Mouse (Mus musculus) cerebellum, postnatal 36 days (tissue): ENCODE data around the gene Gm3417.
A peak's percentile ranks its signal among the peaks of the same experiment; 100 is the strongest.
"Not testable (repeated sequence)": the region's sequence is repeated elsewhere in the genome, so short reads cannot be mapped to it uniquely, and the experiment has no call there.

ENCODE experiments used
- DNase-seq, 2 experiments: peaks; one replicate each; pipeline ENCODE4 v3.0.0; 2021 to 2022; ENCODE audit warnings: mixed read lengths in 2 of 2

The Gm3417 gene

DNA sequence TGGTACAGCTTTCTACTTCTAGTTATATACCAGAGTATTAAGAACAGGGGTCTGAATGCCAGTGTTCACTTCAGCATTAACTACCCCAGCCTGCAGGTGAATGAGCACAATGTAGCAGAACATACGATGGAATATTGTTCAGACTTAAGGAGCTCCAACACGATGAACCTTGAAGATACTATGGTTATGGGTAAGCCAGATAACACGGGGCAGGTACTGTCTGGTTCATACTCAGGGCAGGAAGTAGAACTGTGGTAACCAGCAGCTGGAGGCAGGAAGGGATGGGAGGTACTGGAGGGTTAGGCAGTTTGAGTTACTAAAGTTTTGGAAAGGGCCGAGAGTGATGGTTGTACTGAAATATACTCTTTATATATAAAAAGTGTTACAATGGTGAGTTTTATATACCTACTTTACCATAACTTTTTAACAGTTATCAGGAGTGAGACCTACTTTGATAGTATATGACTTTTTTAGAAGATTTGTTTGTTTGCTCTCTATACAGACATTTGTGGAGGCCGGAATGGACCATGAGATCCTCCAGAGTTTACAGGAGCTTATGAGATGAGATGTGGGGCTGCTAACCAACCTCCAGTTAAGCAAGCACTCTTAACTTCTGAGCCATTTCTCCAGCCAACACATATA lies 19.8 kb downstream of the Gm3417 start:
- DNase-seq = no peak

DNA sequence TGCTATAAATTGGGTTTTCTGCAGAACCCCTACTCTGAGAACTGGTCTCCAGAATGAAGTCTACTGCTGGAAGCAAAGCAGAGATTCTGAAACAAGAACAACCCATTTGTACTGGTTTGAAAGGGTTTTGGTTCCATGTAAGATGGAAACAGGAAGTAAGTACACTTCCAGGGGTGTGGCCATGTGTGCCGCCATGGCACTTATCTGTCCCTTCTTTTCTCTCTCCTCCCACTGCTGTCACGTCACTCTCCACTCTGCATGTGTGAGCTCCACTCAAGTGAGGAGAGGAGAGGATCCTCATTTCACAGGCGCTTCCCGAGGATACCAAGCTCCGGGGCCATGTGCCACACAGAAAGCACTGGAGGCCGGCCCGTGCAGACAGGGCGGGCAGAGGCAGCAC lies 25.1 kb downstream of the Gm3417 start:
- DNase-seq = no peak

DNA sequence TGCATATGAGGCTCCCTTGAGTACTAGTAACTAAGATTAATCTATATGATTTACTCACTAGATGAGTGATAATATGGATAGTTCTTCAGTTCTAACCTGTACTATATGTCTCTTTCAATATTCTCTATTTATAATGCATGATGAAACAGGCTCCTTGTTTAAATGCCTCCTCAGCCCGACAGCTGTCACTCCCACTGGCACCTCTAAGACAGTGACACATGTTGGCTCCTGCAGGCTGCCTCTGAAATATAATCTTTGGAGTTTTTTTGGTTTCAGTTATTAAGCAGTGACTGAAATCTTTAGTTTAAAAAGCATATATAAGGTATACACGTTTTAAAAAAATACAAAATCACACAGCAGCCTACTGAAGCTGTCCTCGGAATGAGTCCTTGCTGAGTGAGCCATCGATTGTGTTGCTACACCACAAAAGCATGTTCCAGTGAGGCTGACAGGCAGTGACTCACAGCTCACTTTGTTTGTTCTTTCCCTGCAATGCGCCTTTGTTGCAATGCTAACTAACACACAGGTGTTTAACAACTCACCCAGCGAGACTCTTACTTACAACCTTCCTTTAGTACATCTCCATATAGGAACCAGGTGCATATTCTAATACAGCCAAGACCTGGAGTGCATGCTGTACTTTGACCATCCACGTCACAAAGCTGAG lies 29.3 kb downstream of the Gm3417 start:
- DNase-seq = no peak

DNA sequence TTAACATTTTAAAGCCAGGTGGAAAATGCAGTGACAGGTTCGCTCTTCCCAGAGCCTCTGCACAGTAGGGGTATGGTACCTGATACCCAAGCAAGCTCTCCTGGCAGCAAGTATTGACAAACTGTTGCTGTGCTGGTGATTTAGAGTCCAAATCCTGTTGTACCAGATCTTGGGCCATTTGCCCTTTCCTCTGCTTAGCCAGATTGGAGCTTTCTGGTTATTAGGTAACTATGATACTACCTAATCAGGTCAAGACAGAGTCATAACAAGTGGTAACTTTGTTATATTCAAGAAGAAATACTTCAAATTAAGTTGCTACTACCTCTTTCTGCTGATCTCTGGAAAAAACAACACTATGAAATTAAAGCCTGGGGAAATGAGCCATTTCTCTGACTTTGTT lies 34.0 kb downstream of the Gm3417 start:
- no peak for DNase-seq

DNA sequence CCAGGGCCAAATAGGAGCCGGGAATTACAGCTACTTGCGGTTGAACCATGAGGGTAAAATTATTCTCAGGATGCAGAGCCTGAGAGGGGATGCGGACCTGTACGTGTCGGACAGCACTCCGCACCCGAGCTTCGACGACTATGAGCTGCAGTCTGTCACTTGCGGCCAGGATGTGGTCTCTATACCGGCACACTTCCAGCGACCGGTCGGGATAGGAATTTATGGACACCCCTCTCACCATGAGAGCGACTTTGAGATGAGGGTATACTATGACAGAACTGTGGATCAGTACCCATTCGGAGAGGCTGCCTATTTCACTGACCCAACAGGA lies 34.9 kb downstream of the Gm3417 start:
- DNase-seq = no peak

DNA sequence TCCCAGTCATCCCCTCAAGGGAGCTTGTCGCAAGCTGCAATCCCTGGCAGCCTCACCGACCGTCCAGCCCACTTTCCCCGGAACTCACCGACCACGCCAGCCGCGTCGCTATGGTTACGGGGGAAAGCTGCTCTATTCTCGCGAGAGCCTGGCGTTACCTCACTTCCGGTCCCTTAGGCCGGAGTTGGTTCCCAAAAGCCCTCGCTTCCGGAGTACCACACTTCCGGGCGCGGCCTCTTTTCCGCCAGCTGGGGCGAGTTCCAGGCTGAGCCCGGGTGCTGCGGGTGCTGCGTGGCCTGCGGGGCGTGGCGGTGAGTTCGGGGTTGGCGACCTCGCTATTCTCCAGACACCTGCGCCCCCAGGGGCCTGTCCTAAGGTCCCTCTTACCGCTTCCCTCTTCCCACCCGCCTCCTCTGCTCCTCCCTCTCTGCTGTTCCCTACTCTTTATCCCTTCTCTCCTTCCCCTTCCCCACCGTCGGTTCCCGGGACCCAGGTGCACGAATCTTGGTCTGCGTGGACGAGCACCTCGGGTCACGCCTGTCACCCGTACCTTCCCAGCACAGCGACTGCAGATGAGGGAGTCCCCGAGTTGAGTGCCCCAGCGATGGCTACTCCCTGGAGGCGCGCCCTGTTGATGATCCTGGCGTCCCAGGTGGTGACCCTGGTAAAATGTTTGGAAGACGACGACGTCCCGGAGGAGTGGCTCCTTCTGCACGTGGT lies 35.4 kb downstream of the Gm3417 start, which contains the start of the genes Wdr27 and 1600012H06Rik:
Gene Wdr27 (minus strand): TSS at position 150 of the 720 bp plus-strand sequence.
Gene 1600012H06Rik (plus strand): TSS at position 176 of the 720 bp plus-strand sequence.
- peak; percentile 97 for DNase-seq

DNA sequence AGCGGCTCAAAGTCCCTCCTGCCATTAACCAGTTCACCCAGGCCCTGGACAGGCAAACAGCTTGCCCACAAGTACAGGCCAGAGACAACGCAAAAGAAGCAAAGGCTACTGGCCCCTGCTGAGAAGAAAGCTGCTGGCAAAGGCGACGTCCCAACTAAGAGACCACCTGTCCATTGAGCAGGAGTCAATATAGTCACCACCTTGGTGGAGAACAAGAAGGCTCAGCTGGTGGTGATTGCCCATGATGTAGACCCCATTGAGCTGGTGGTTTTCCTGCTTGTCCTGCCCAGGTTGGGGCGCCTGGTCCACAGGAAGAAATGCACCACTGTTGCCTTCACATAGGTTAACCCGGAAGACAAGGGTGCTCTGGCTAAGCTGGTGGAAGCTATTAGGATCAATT lies 36.4 kb downstream of the Gm3417 start:
- peak in 1 of 2 experiments; percentile 5 for DNase-seq

DNA sequence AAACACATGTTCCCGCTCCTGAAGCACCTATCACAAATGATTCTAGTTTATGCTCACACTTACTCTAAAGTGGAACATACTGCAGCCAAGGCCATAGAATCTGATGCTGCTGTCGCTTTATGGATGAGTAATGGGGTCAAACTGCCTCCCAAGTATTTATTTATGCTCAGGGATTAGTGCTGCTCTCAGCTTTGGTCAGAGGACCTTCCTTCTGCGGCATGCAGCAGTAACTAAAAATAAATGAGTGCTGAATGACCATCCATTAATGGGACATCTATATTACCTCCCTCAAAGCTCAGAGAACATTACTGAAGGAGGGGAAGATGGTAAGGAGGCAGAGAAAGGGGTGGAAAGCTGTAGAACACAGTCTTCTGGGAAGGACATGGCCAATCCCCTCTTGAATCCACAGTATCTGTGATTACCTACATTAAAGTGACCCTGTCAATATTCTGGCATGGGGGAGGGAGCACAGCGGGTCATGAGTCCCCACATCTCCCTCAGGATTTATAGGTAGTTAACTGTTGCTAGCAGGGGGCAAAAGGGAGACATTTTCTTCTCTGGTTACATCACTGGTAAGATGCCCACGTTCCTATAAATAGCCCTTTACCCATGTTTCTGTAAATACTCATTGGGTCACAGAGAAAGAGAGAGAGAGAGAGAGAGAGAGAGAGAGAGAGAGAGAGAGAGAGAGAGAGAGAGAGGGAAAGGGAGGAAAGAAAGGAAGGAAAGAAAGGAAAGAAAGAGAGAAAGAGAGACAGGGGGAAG lies 42.6 kb downstream of the Gm3417 start:
- DNase-seq = no peak

DNA sequence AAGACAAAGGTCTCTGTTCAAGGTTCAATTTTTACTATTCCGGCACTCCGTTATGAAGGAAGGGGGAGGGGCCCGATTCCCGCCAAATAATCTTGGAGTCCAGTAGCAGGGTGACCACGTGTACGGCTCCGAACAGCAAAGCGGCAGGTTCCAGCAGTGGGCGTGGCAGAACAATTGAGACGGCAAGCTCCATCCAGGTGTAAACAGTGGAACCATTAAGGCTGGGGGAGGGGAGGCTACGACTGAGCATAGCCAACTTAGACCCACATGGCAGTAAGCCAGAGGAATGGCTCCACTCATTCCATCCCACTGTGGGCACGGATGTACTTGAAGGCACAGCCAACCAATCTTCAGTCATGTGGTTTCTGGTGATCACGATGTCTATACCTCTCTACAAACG lies 43.3 kb downstream of the Gm3417 start:
- DNase-seq = not testable (repeated sequence)

DNA sequence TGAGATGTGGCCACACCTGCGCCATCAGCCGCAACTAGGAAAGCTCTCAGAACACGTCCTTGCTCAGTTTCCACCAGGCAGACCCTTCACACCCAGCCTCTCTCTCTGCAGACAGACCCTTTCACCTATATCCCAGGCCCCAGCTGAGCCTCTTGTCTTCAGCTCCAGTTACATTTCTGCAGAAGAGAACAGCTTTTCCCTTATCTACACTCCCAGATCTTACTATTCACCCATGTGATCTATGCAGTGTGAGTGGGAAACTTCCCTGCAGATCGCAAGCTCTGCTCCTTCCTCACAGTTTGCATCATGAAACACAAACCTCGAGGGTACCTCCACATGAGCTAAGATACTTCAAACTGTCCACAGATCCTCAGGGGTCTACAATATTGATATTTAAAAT lies 47.1 kb downstream of the Gm3417 start:
- DNase-seq = no peak

DNA sequence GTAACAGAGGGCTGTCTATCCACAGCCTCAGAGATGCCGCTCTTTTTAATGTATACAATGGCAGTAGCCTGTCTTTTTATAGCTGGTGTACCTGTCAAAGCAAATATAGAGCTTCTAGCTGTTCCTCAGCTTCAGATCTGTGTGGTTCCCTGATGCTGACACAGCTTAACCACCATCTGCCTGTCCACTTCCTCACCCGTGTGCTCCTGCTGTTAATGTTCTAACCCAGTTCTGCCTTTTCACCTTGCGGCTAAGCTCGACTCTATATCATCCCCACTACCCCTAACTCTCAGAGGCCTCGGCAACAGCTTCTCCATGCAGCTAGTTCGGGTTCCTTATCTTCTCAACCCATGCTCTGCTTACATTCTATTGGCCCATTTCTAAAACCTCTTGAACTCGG lies 47.9 kb downstream of the Gm3417 start:
- no peak for DNase-seq

DNA sequence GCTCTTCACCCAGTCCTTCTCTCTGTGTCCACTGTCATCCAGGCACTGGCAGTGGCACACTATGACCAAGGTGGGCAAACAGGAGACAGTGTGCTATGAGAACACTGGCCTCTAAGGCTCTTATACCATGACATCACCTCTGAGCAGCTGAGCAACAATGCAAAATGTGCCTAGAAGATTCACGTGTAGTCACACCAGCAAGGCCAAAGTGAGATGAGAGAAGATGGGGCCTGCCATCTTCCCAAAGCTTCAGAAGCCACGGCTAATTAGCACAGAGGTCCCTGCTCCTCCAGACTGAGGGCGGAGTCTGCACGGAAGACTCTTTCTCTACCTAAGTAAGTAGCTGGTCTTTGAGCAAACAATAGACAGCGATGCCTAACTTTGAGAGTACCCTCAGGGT lies 50.0 kb downstream of the Gm3417 start:
- DNase-seq = no peak

DNA sequence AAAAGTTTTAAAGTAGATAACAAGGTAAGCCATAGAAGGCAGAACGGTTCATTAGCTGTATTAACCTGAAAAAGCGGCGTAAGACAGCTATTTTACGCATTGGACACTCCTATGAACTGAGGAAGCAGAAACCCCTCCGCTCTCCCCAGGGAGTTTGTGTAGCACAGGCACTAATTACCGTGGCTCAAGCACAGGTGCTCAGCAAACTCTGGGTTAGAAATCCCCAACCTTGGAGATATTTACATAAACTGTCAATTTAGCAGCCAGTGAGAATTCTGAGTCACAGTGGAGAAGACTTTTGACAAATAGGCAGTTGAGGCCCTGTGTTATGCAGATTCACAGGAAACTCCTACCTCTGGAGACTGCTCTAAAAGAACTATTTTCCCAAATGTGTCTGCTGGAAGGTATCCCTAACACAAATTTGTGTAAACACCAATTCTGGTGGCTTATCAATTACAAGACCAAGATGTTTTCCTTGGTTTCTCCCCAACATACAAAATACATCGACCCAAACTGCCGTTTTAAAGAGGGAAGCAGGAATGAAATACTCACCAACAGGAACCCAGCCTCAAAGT lies 50.9 kb downstream of the Gm3417 start:
- DNase-seq = no peak

DNA sequence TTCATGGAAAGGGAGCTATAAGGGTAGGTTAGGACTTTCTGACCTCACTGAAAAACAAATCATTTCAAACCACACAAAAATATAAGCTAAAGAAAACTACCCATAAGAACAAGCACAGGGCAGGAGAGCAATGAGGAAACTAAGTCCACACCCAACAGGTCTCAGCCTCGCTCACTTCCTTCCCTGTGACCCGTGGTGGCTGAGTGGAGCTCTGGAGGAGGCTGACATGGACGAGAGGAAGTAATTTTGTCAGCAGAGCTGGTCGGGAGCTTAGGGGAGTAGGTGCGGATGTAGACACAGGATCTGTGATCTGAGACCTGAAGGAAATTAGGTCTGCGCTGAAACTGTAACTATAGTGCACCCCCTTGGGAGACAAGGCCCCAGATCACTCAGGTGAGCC lies 57.0 kb downstream of the Gm3417 start:
- no peak for DNase-seq

DNA sequence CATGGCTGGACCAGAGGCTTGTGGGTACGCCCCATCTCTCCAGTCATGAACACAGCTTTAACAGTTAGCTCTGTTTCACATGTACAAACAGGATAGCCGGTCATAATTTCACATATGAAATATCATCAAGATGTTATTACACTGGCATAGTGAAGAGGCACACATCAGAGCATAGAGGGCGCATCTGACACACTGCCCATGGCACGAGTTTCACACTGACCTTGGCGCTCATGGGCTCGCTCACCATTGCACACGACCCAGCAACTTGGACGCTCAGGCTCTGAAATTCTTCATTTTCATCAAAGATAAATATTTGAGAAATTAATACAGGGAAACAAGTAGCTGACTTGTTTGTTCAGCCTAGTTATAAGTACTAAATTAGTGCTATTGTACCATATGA lies 60.7 kb downstream of the Gm3417 start:
- no peak for DNase-seq

DNA sequence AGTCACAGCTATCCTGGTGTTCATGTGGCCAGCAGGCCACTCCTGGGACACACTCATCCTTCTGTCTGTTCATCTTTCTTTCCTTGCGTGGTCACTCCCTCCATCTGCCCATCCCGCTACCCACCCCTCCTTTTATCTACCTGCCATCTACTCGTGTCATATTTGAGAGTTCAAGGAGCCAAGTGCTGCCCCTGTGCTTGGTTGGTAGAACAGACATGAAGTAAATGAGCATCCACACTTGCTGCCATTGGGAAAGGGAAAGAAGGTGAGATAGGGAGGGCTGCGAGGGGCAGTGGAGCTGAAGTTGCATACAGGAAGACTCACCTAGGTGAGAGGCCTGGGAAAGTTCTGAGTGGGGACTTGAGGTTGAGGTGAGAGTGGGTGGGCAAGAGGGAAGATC lies 64.2 kb downstream of the Gm3417 start:
- DNase-seq = no peak
